Mouse (Mus musculus) gastrocnemius, postnatal 14 days (tissue): Measurements from ENCODE around the gene Mrps27. TPM values are rescaled to one million over a fixed set of nuclear protein-coding genes. Genes with fewer than 3 reads are reported as not detected.

Source experiments
- DNase-seq: peaks from one replicate; pipeline ENCODE4 v3.0.0; 2021; ENCODE audit warnings: mixed read lengths
- intact Hi-C: fragments of 180-260 bp; cut with DNase I; formaldehyde crosslinking; loops from one replicate; pipeline ENCODE4 v1.15.1; 2025; ENCODE audit warnings: low total_unique reads
- total RNA-seq, 2 experiments: library from RNA; stranded (reverse); gene quantifications; 2 replicates each; pipeline ENCODE4 v1.2.3; 2021

Mrps27 gene
- total RNA-seq, 2 experiments from 2014 or later: 26.4 to 29.3 TPM

GRCm38 (mm10) chr13:99451276-99451675 is 106.7 kb downstream of the Mrps27 start:
- intact Hi-C loops: no loop called here

GRCm38 (mm10) chr13:99452444-99452843 is 107.9 kb downstream of the Mrps27 start:
- no peak for DNase-seq
- intact Hi-C loops: no loop called here

More at GRCm38 (mm10) chr13:99451276-99451675, 106.7 kb downstream of the Mrps27 start:
- no peak for DNase-seq

- intact Hi-C loops: no loop called here
- no peak for DNase-seq
Measured at GRCm38 (mm10) chr13:99454977-99455376, 110.4 kb downstream of the Mrps27 start.

- DNase-seq: no peak
Measured at GRCm38 (mm10) chr13:99458658-99459386, 114.2 kb downstream of the Mrps27 start.

GRCm38 (mm10) chr13:99459612-99460011 is 115.0 kb downstream of the Mrps27 start:
- DNase-seq: no peak
- intact Hi-C loops: no loop called here

More at GRCm38 (mm10) chr13:99458658-99459386, 114.2 kb downstream of the Mrps27 start:
- intact Hi-C loops: no loop called here

GRCm38 (mm10) chr13:99461886-99462285 is 117.3 kb downstream of the Mrps27 start:
- intact Hi-C loops: no loop called here
- no peak for DNase-seq

GRCm38 (mm10) chr13:99464551-99464950 is 120.0 kb downstream of the Mrps27 start:
- peak; percentile 69 for DNase-seq
- intact Hi-C loops: no loop called here

Other genes with a start within 250 kb of the Mrps27 start
- gene Zfp366, start 160.0 kb upstream of the Mrps27 start, total RNA-seq: 1 to 10 TPM; 6.0 to 7.4 TPM
- gene Ptcd2, start 81 bp upstream of the Mrps27 start, total RNA-seq: 10 to 100 TPM; 22.8 to 25.0 TPM
- gene Map1b, start 171.8 kb downstream of the Mrps27 start, total RNA-seq: 10 to 100 TPM; 17.3 to 23.4 TPM